Mouse (Mus musculus): ENCODE results near the gene Pan2.
"Not testable (repeated sequence)": the region's sequence is repeated elsewhere in the genome, so short reads cannot be mapped to it uniquely, and the experiment has no call there.

The Pan2 gene

GRCm38 (mm10) chr10:128278158-128278557, 25.0 kb upstream of the Pan2 start:
- Histone ChIP-seq H3K4me1 (replicated peaks; ENCODE audit: low read depth, low read length) (peaks cover 38% of the 10 kb centered on the region), H3K36me3 (ENCODE audit: insufficient read depth, low read length) (peaks cover 72% of the 10 kb centered on the region)
- TF ChIP-seq NANOG (IDR thresholded peaks at IDR 0.05; ENCODE audit: borderline replicate concordance, low read length) (no peak), CTCF (conservative IDR thresholded peaks at IDR 0.05; ENCODE audit: low read length) (no peak), POU5F1 (IDR thresholded peaks at IDR 0.05; ENCODE audit: borderline replicate concordance, low read length) (no peak)

GRCm38 (mm10) chr10:128280943-128281342, 22.2 kb upstream of the Pan2 start:
- TF ChIP-seq CTCF (conservative IDR thresholded peaks at IDR 0.05; ENCODE audit: low read length) (no peak), POU5F1 (IDR thresholded peaks at IDR 0.05; ENCODE audit: borderline replicate concordance, low read length) (no peak), NANOG (IDR thresholded peaks at IDR 0.05; ENCODE audit: borderline replicate concordance, low read length) (no peak)

More at GRCm38 (mm10) chr10:128278158-128278557, 25.0 kb upstream of the Pan2 start:
- no peaks in the 10 kb centered on the region for H3K27me3 ChIP-seq (ENCODE audit: insufficient read depth, low read length)
- no peak overlapping the region for H3K4me3 ChIP-seq (replicated peaks; ENCODE audit: low read length)
- no peaks in the 10 kb centered on the region for H3K9me3 ChIP-seq (ENCODE audit: low read length)

GRCm38 (mm10) chr10:128281682-128282081, 21.5 kb upstream of the Pan2 start:
- TF ChIP-seq NANOG (IDR thresholded peaks at IDR 0.05; ENCODE audit: borderline replicate concordance, low read length): no peak
- no peak for TF ChIP-seq POU5F1 (IDR thresholded peaks at IDR 0.05; ENCODE audit: borderline replicate concordance, low read length)
- TF ChIP-seq CTCF (conservative IDR thresholded peaks at IDR 0.05; ENCODE audit: low read length): no peak
- Histone ChIP-seq H3K9me3 (ENCODE audit: low read length) (no peaks in the 10 kb centered on the region), H3K27me3 (ENCODE audit: insufficient read depth, low read length) (no peaks in the 10 kb centered on the region), H3K36me3 (ENCODE audit: insufficient read depth, low read length) (peaks cover 87% of the 10 kb centered on the region), H3K4me3 (replicated peaks; ENCODE audit: low read length) (no peak overlapping the region), H3K4me1 (replicated peaks; ENCODE audit: low read depth, low read length) (peaks cover 67% of the 10 kb centered on the region)

More at GRCm38 (mm10) chr10:128280943-128281342, 22.2 kb upstream of the Pan2 start:
- H3K27me3 ChIP-seq (ENCODE audit: insufficient read depth, low read length): no peaks in the 10 kb centered on the region
- H3K9me3 ChIP-seq (ENCODE audit: low read length): no peaks in the 10 kb centered on the region
- H3K4me3 ChIP-seq (replicated peaks; ENCODE audit: low read length): no peak overlapping the region
- H3K36me3 ChIP-seq (ENCODE audit: insufficient read depth, low read length): peaks cover 85% of the 10 kb centered on the region
- H3K4me1 ChIP-seq (replicated peaks; ENCODE audit: low read depth, low read length): peaks cover 60% of the 10 kb centered on the region

- no peaks in the 10 kb centered on the region for H3K27me3 ChIP-seq (ENCODE audit: insufficient read depth, low read length)
- H3K4me3 ChIP-seq (replicated peaks; ENCODE audit: low read length): peak overlapping the region; percentile 69
- TF ChIP-seq CTCF (conservative IDR thresholded peaks at IDR 0.05; ENCODE audit: low read length) (no peak), NANOG (IDR thresholded peaks at IDR 0.05; ENCODE audit: borderline replicate concordance, low read length) (no peak), POU5F1 (IDR thresholded peaks at IDR 0.05; ENCODE audit: borderline replicate concordance, low read length) (no peak)
- H3K9me3 ChIP-seq (ENCODE audit: low read length): no peaks in the 10 kb centered on the region
- H3K36me3 ChIP-seq (ENCODE audit: insufficient read depth, low read length): peaks cover 84% of the 10 kb centered on the region
- peaks cover 63% of the 10 kb centered on the region for H3K4me1 ChIP-seq (replicated peaks; ENCODE audit: low read depth, low read length)
Measured at GRCm38 (mm10) chr10:128282886-128283450, 20.2 kb upstream of the Pan2 start.

- Histone ChIP-seq H3K36me3 (ENCODE audit: insufficient read depth, low read length) (peaks cover 88% of the 10 kb centered on the region), H3K4me1 (replicated peaks; ENCODE audit: low read depth, low read length) (peaks cover 63% of the 10 kb centered on the region), H3K9me3 (ENCODE audit: low read length) (no peaks in the 10 kb centered on the region), H3K27me3 (ENCODE audit: insufficient read depth, low read length) (no peaks in the 10 kb centered on the region), H3K4me3 (replicated peaks; ENCODE audit: low read length) (peak overlapping the region; percentile 69)
- peak; percentile 56 for TF ChIP-seq CTCF (conservative IDR thresholded peaks at IDR 0.05; ENCODE audit: low read length)
- TF ChIP-seq NANOG (IDR thresholded peaks at IDR 0.05; ENCODE audit: borderline replicate concordance, low read length): no peak
- TF ChIP-seq POU5F1 (IDR thresholded peaks at IDR 0.05; ENCODE audit: borderline replicate concordance, low read length): no peak
Measured at GRCm38 (mm10) chr10:128283604-128284579, 19.2 kb upstream of the Pan2 start.

- H3K27me3 ChIP-seq (ENCODE audit: insufficient read depth, low read length); H3K4me3 ChIP-seq (replicated peaks; ENCODE audit: low read length); H3K9me3 ChIP-seq (ENCODE audit: low read length): not testable (repeated sequence)
- H3K4me1 ChIP-seq (replicated peaks; ENCODE audit: low read depth, low read length): peaks cover 15% of the 10 kb centered on the region
- peaks cover 62% of the 10 kb centered on the region for H3K36me3 ChIP-seq (ENCODE audit: insufficient read depth, low read length)
Measured at GRCm38 (mm10) chr10:128290594-128290993, 12.5 kb upstream of the Pan2 start.

- Histone ChIP-seq H3K9me3 (ENCODE audit: low read length) (no peaks in the 10 kb centered on the region), H3K4me3 (replicated peaks; ENCODE audit: low read length) (peak overlapping the region; percentile 66; the same call in 1 of the 2 replicates), H3K27me3 (ENCODE audit: insufficient read depth, low read length) (no peaks in the 10 kb centered on the region), H3K4me1 (replicated peaks; ENCODE audit: low read depth, low read length) (peaks cover 45% of the 10 kb centered on the region), H3K36me3 (ENCODE audit: insufficient read depth, low read length) (peaks cover 15% of the 10 kb centered on the region)
- no peak for TF ChIP-seq POU5F1 (IDR thresholded peaks at IDR 0.05; ENCODE audit: borderline replicate concordance, low read length)
- TF ChIP-seq NANOG (IDR thresholded peaks at IDR 0.05; ENCODE audit: borderline replicate concordance, low read length): no peak
- no peak for TF ChIP-seq CTCF (conservative IDR thresholded peaks at IDR 0.05; ENCODE audit: low read length)
Measured at GRCm38 (mm10) chr10:128296370-128297090, 6.6 kb upstream of the Pan2 start.

GRCm38 (mm10) chr10:128297221-128297620, 5.9 kb upstream of the Pan2 start:
- no peaks in the 10 kb centered on the region for H3K27me3 ChIP-seq (ENCODE audit: insufficient read depth, low read length)
- TF ChIP-seq CTCF (conservative IDR thresholded peaks at IDR 0.05; ENCODE audit: low read length) (no peak), POU5F1 (IDR thresholded peaks at IDR 0.05; ENCODE audit: borderline replicate concordance, low read length) (no peak), NANOG (IDR thresholded peaks at IDR 0.05; ENCODE audit: borderline replicate concordance, low read length) (no peak)
- peak overlapping the region; percentile 66 for H3K4me3 ChIP-seq (replicated peaks; ENCODE audit: low read length)
- peaks cover 51% of the 10 kb centered on the region for H3K4me1 ChIP-seq (replicated peaks; ENCODE audit: low read depth, low read length)
- H3K36me3 ChIP-seq (ENCODE audit: insufficient read depth, low read length): peaks cover 9% of the 10 kb centered on the region
- no peaks in the 10 kb centered on the region for H3K9me3 ChIP-seq (ENCODE audit: low read length)
